Mouse (Mus musculus): ENCODE measurements around the gene Mpp2.

The Mpp2 gene

DNA sequence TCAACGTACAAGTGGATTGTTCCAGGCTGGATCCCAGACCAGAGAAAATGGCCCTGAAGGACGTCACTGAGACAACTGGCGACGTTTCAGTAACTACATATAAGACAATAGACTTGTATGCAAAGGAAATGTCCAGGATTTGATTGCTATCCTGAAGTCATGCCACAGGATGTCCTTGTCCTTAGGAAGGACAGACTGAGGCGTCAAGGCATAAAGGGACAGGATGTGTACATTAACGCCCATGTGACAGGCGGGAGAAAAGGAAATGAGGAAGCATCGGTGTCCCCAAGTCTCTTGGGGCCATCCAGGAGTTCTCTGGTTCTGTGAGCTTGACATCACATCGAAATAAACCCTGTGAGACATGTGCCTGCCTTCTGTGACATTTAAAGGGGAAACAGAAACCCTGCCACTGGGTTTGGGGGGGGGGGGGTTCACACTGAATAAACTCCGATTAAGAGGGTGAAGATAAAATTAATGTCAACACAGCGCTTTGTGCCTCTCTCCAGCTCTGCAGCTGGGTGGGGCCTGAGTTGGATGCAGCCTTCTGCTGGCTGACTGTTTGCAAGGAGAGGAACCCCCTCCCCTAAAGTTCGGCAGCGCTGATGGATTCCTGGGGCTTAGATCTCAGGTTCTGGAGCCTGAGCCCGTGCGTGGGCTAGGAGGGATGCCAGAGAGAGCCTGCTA is 79.2 kb downstream of the Mpp2 start:
- DNase-seq (ENCODE audit: low spot score in 2 of 2) = no peak

DNA sequence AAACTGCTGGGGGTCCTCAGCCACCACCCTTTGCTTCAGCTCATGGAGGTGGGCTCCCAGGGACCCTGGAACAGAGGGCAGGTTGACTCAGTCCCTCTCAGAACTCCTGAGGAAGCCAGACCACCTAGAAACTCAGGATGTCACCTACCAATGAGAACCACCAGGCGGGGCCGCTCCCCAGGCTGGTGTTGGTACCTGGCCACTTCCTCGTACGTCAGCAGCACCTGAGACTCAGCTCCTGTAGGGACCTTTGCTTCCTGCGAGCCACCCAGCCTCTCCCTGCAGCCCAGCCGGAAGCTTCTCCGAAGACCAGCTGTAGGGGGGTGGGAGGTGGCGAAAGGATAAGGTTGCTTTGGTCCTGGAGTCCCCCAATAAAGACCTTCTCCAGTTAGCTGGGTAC is 79.9 kb downstream of the Mpp2 start:
- DNase-seq (ENCODE audit: low spot score in 2 of 2) = no peak
